7 mouse cellular contexts compared by ENCODE assay signal in the genomic region with DNA sequence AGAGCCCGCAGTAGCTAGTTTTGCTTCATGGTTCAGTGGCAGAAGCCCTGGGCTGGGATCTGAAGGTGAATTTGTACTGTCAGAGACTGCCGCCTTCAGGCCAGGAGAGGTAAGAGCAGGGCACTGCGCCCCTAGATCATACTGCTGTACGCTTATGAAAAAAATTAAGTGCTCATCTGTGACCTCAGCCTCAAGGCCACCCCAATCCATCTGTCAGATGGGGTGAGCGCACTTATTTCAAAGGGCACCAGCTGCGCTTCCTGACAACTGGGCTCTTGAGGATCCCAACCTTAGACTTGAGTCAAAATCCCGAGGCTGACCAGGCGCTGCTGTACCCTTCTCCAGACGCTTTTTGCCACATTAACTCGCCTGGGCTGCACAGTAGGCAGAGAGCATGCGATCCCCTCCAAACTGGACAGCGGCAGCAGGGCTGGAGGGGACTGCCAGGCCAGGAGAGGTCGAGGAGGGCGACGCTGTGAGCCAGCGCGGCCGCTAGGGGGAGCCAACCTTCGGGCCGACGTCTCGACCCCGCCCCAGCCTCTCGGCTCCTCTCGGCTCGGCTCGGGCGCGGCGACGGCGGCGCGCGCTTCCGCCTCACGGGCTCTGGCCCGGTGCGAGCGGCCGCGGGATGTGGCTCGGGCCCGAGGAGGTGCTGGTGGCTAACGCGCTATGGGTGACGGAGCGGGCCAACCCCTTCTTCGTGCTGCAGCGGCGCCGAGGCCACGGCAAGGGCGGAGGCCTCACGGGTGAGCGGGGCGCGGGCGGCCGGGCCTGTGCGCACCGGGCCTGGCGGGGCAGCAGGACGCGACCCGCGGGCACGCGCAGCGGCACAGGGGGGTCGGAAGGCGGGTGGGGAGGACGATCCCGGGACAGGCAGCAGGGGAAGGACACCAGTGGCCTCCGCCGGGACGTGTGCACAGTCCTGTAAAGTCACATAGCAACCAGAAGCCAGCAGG. TPM values are rescaled to one million over a fixed set of nuclear protein-coding genes. Genes with fewer than 3 reads are reported as not detected.
A peak's percentile ranks its signal among the peaks of the same experiment; 100 is the strongest.
DNase-seq lines count a peak whose midpoint lies in the region; ATAC-seq lines count a peak whose summit lies in the region.

A gene (plus strand): TSS at position 586 of the 956 bp plus-strand sequence.

- no peaks in the 10 kb centered on the region for H3K27me3 ChIP-seq in intestine, embryonic 16.5 days (replicated peaks; ENCODE audit: control insufficient read depth, insufficient read depth, low read length)
- no peaks in the 10 kb centered on the region for H3K27me3 ChIP-seq in midbrain, embryonic 11.5 days (ENCODE audit: control insufficient read depth, insufficient read depth, low read length)

- peaks cover 18% of the 10 kb centered on the region for H3K4me1 ChIP-seq in intestine, embryonic 16.5 days (ENCODE audit: control insufficient read depth, insufficient read depth, low read length)
- H3K4me1 ChIP-seq in midbrain, embryonic 11.5 days (ENCODE audit: control insufficient read depth, insufficient read depth, low read length): peaks cover 12% of the 10 kb centered on the region

- H3K9me3 ChIP-seq in intestine, embryonic 16.5 days (ENCODE audit: control insufficient read depth, low read length): no peaks in the 10 kb centered on the region
- H3K9me3 ChIP-seq in midbrain, embryonic 11.5 days (ENCODE audit: control insufficient read depth, low read length): no peaks in the 10 kb centered on the region

- under 1% methylated on average over 69 of the region's 77 CpGs for WGBS in intestine, embryonic 16.5 days
- under 1% methylated on average over 74 of the region's 77 CpGs for WGBS in midbrain, embryonic 11.5 days

- peak within 1 kb of the TSS; percentile 92 for H3K4me3 ChIP-seq in intestine, embryonic 16.5 days (ENCODE audit: low read length)
- H3K4me3 ChIP-seq in midbrain, embryonic 11.5 days (ENCODE audit: low read depth, low read length): peak within 1 kb of the TSS; percentile 85

- peak within 1 kb of the TSS; percentile 96 for H3K4me2 ChIP-seq in intestine, embryonic 16.5 days (ENCODE audit: low read depth, low read length)
- H3K4me2 ChIP-seq in midbrain, embryonic 11.5 days: peak within 1 kb of the TSS; percentile 88

- peak within 1 kb of the TSS; percentile 100 for H3K9ac ChIP-seq in intestine, embryonic 16.5 days (ENCODE audit: low read depth, low read length)
- peak within 1 kb of the TSS; percentile 98 for H3K9ac ChIP-seq in midbrain, embryonic 11.5 days (ENCODE audit: low read length)

- intact Hi-C loops in left cerebral cortex, postnatal 36 days (cut with DNase I): loop anchor here (1.0 to 10.0 kb wide), 3 partner anchors 104 to 256 kb away; a partner anchor contains a TSS

- DNase-seq in adrenal gland, adult 2 months: peak; percentile 95
- peak; percentile 78 for DNase-seq in embryo, embryonic 11.5 days (ENCODE audit: low read depth, low spot score)
- DNase-seq in gastrocnemius, postnatal 4 days (ENCODE audit: low spot score in 2 of 2): peak; percentile 90 to 93
- peak; percentile 85 to 88 for DNase-seq in left cerebral cortex, postnatal 36 days (ENCODE audit: low spot score in 2 of 2)
- peak; percentile 99 for DNase-seq in midbrain, embryonic 11.5 days (ENCODE audit: low spot score, missing footprints)
- DNase-seq in skeletal muscle tissue, adult 2 months (ENCODE audit: low read depth, low spot score): peak; percentile 86

- no peaks in the 10 kb centered on the region for H3K36me3 ChIP-seq in intestine, embryonic 16.5 days (ENCODE audit: control insufficient read depth, insufficient read depth, low read length)
- no peaks in the 10 kb centered on the region for H3K36me3 ChIP-seq in midbrain, embryonic 11.5 days (ENCODE audit: control insufficient read depth, insufficient read depth, low read length)

- ATAC-seq in intestine, embryonic 16.5 days: peak; percentile 95
- ATAC-seq in midbrain, embryonic 11.5 days (ENCODE audit: low FRiP score): peak; percentile 95

- H3K27ac ChIP-seq in intestine, embryonic 16.5 days (ENCODE audit: low read length): peak within 1 kb of the TSS; percentile 82
- H3K27ac ChIP-seq in midbrain, embryonic 11.5 days (ENCODE audit: low read depth, low read length): peak within 1 kb of the TSS; percentile 74

RNA-seq across cellular contexts. Expression of the gene that starts here (rescaled TPM):
- 100 to 1,000 TPM; 145 TPM for total RNA-seq in adrenal gland, adult 2 months (2021)
- 165 and 168 TPM in 2 replicates for polyA plus RNA-seq in adrenal gland, adult 2 months (2012; rRNA removed)
- 10 to 100 TPM; 36.1 to 37.3 TPM for total RNA-seq in gastrocnemius, postnatal 4 days (2021)
- polyA plus RNA-seq in intestine, embryonic 16.5 days (2015; fragmentation: Nextera tagmentation; extraction: Ambion mirVana): 29.9 and 32.5 TPM in 2 replicates
- total RNA-seq in left cerebral cortex, postnatal 36 days (2021): 100 to 1,000 TPM; 118 to 120 TPM
- 27.6 and 30.0 TPM in 2 replicates for polyA plus RNA-seq in midbrain, embryonic 11.5 days (2014; fragmentation: Nextera tagmentation; extraction: Ambion mirVana)

Comparison
In these comparisons a context has a peak if more than half of its experiments do, and no peak if none do; other contexts are left out.
1. Peak in every context shown above with its lines: DNase-seq, ATAC-seq, H3K4me3 ChIP-seq and H3K27ac ChIP-seq.